18 mouse cellular contexts compared by ENCODE assay signal in genomic region chr9:122110921-122111320, GRCm38 (mm10). TPM values are rescaled to one million over a fixed set of nuclear protein-coding genes. Genes with fewer than 3 reads are reported as not detected.
DNase-seq lines count a peak whose midpoint lies in the region; ATAC-seq and TF ChIP-seq lines count a peak whose summit lies in the region.
"Had no signal": no experiment of that assay in that cellular context is flagged by ENCODE, and none has a peak within 500 bp of the region (broad histone marks: within the 10 kb centered on the region; RNA-seq: fewer than 3 reads in every experiment).

No protein-coding gene starts in this region.

- peak overlapping the region; percentile 83 for H3K27ac ChIP-seq in gastrocnemius, adult 2 months
- peak overlapping the region; percentile 72; the same call in 1 of the 2 replicates for H3K27ac ChIP-seq in kidney, embryonic 16.5 days (ENCODE audit: low read length)
- peak overlapping the region; percentile 84; the same call in 1 of the 2 replicates for H3K27ac ChIP-seq in lung, embryonic 15.5 days
- H3K27ac ChIP-seq in stomach, postnatal 0 days (replicated peaks) = no peak overlapping the region; the same call in 1 of the 2 replicates
- H3K27ac ChIP-seq: forebrain, embryonic 10.5 days; hindbrain, embryonic 12.5 days had no signal

- no peaks in the 10 kb centered on the region for H3K9me3 ChIP-seq in kidney, embryonic 16.5 days (ENCODE audit: low read length)
- H3K9me3 ChIP-seq in lung, embryonic 15.5 days = no peaks in the 10 kb centered on the region
- no peaks in the 10 kb centered on the region for H3K9me3 ChIP-seq in stomach, postnatal 0 days (ENCODE audit: control insufficient read depth, low read length)
- H3K9me3 ChIP-seq: forebrain, embryonic 10.5 days; hindbrain, embryonic 12.5 days had no signal

- H3K4me3 ChIP-seq in gastrocnemius, adult 2 months = no peak overlapping the region
- H3K4me3 ChIP-seq in kidney, embryonic 16.5 days (ENCODE audit: low read length) = no peak overlapping the region
- no peak overlapping the region for H3K4me3 ChIP-seq in lung, embryonic 15.5 days
- no peak overlapping the region for H3K4me3 ChIP-seq in stomach, postnatal 0 days (ENCODE audit: low read depth, low read length)
- H3K4me3 ChIP-seq: erythroblast, embryonic 14.5 days; forebrain, embryonic 10.5 days; hindbrain, embryonic 12.5 days had no signal

- no peak for TF ChIP-seq EP300 in stomach, postnatal 0 days (optimal IDR thresholded peaks at IDR 0.05)

- ATAC-seq in kidney, embryonic 16.5 days (ENCODE audit: low FRiP score, low TSS enrichment) = no peak
- ATAC-seq in lung, embryonic 15.5 days (ENCODE audit: borderline replicate concordance, extremely low read depth, low FRiP score, low TSS enrichment) = no peak
- no peak for ATAC-seq in stomach, postnatal 0 days (ENCODE audit: low FRiP score, low TSS enrichment)
- ATAC-seq: forebrain, embryonic 14.5 days; hindbrain, embryonic 16.5 days had no signal

- intact Hi-C loops in gastrocnemius, adult 2 months (cut with DNase I) = no loop called here
- intact Hi-C loops in gastrocnemius, postnatal 36 days (cut with DNase I) = no loop called here

- no peak for DNase-seq in gastrocnemius, adult 2 months
- DNase-seq in gastrocnemius, postnatal 36 days = no peak
- DNase-seq in kidney, postnatal 25 days = no peak
- no peak for DNase-seq in lung, postnatal 25 days (ENCODE audit: low spot score)
- DNase-seq in stomach, postnatal 0 days (ENCODE audit: low spot score) = peak; percentile 10
- DNase-seq: adrenal gland, postnatal 10 days; cerebellum, adult 11-12 months; cerebellum, adult 9-10 months; cerebellum, postnatal 25 days; heart, postnatal 10 days; heart, postnatal 4 days had no signal

- 85% methylated on average over 5 of the region's 5 CpGs for WGBS in kidney, embryonic 16.5 days
- WGBS in lung, embryonic 15.5 days = 76% methylated on average over 5 of the region's 5 CpGs
- WGBS in stomach, postnatal 0 days = 83% methylated on average over 5 of the region's 5 CpGs

- no peaks in the 10 kb centered on the region for H3K36me3 ChIP-seq in kidney, embryonic 16.5 days (ENCODE audit: insufficient read depth, low read length)
- H3K36me3 ChIP-seq in lung, embryonic 15.5 days = no peaks in the 10 kb centered on the region
- no peaks in the 10 kb centered on the region for H3K36me3 ChIP-seq in stomach, postnatal 0 days (ENCODE audit: control insufficient read depth, insufficient read depth, low read length)
- H3K36me3 ChIP-seq: forebrain, embryonic 10.5 days; hindbrain, embryonic 12.5 days had no signal

- H3K4me2 ChIP-seq in kidney, embryonic 16.5 days (replicated peaks; ENCODE audit: low read depth, low read length) = no peak overlapping the region
- no peak overlapping the region for H3K4me2 ChIP-seq in lung, embryonic 15.5 days
- H3K4me2 ChIP-seq in stomach, postnatal 0 days (replicated peaks; ENCODE audit: low read depth) = no peak overlapping the region
- H3K4me2 ChIP-seq: hindbrain, embryonic 12.5 days had no signal

- no peaks in the 10 kb centered on the region; the same call in 1 of the 2 replicates for H3K4me1 ChIP-seq in kidney, embryonic 16.5 days (ENCODE audit: insufficient read depth, low read length)
- peaks cover 20% of the 10 kb centered on the region for H3K4me1 ChIP-seq in lung, embryonic 15.5 days
- 0 out of 2 replicates have a peak, but pooled peaks cover 3% of the 10 kb centered on the region for H3K4me1 ChIP-seq in stomach, postnatal 0 days (replicated peaks; ENCODE audit: control insufficient read depth, insufficient read depth)
- H3K4me1 ChIP-seq: hindbrain, embryonic 12.5 days had no signal

- H3K9ac ChIP-seq in kidney, embryonic 16.5 days (replicated peaks; ENCODE audit: low read length) = no peak overlapping the region
- no peak overlapping the region for H3K9ac ChIP-seq in lung, embryonic 15.5 days
- no peak overlapping the region for H3K9ac ChIP-seq in stomach, postnatal 0 days (ENCODE audit: low read length)
- H3K9ac ChIP-seq: hindbrain, embryonic 12.5 days had no signal

- H3K27me3 ChIP-seq in kidney, embryonic 16.5 days (ENCODE audit: insufficient read depth, low read length) = no peaks in the 10 kb centered on the region; the same call in 1 of the 2 replicates
- H3K27me3 ChIP-seq in lung, embryonic 15.5 days = no peaks in the 10 kb centered on the region
- H3K27me3 ChIP-seq in stomach, postnatal 0 days (ENCODE audit: control insufficient read depth, insufficient read depth, low read length) = no peaks in the 10 kb centered on the region
- H3K27me3 ChIP-seq: hindbrain, embryonic 12.5 days had no signal

- TF ChIP-seq CTCF in gastrocnemius, adult 2 months (IDR thresholded peaks at IDR 0.05) = no peak
- no peak for TF ChIP-seq CTCF in stomach, postnatal 0 days (IDR thresholded peaks at IDR 0.05; ENCODE audit: low read depth)

RNA-seq across cellular contexts. Expression of gene Snrk, which starts 6.1 kb away (rescaled TPM):
- total RNA-seq in gastrocnemius, adult 2 months (2021) = 10 to 100 TPM; 55.2 to 80.0 TPM
- total RNA-seq in gastrocnemius, postnatal 36 days (2021) = 10 to 100 TPM; 54.0 to 66.3 TPM
- 63.3 and 65.1 TPM in 2 replicates for polyA plus RNA-seq in kidney, embryonic 16.5 days (2015; fragmentation: Nextera tagmentation; extraction: Ambion mirVana)
- 81.2 and 83.3 TPM in 2 replicates for polyA plus RNA-seq in lung, embryonic 15.5 days (2015; fragmentation: Nextera tagmentation; extraction: Ambion mirVana)
- 34.0 and 38.2 TPM in 2 replicates for polyA plus RNA-seq in stomach, postnatal 0 days (2015; fragmentation: Nextera tagmentation; extraction: Ambion mirVana)
